Comparison of ENCODE assay signal across 9 mouse cellular contexts in genomic region chr11:54126654-54127374, GRCm38 (mm10). TPM values are rescaled to one million over a fixed set of nuclear protein-coding genes. Genes with fewer than 3 reads are reported as not detected.
A peak's percentile ranks its signal among the peaks of the same experiment; 100 is the strongest.
DNase-seq lines count a peak whose midpoint lies in the region; ATAC-seq and TF ChIP-seq lines count a peak whose summit lies in the region.
"Had no signal": no experiment of that assay in that cellular context is flagged by ENCODE, and none has a peak within 500 bp of the region (broad histone marks: within the 10 kb centered on the region; RNA-seq: fewer than 3 reads in every experiment).

No protein-coding gene starts in this region.

- H3K4me2 ChIP-seq in hindbrain, embryonic 11.5 days (replicated peaks; ENCODE audit: low read depth, low read length): no peak overlapping the region
- 0 out of 2 replicates have a peak overlapping the region, but pooled peaks have one; percentile 29 for H3K4me2 ChIP-seq in liver, postnatal 0 days (ENCODE audit: low read depth, low read length)

- no peak overlapping the region for H3K9ac ChIP-seq in hindbrain, embryonic 11.5 days (ENCODE audit: low read depth, low read length)
- no peak overlapping the region for H3K9ac ChIP-seq in liver, postnatal 0 days (replicated peaks)

- 60% methylated on average over 15 of the region's 15 CpGs for WGBS in hindbrain, embryonic 10.5 days
- WGBS in hindbrain, embryonic 11.5 days: 60% methylated on average over 15 of the region's 15 CpGs
- 24% methylated on average over 15 of the region's 15 CpGs for WGBS in liver, postnatal 0 days (ENCODE audit: insufficient replicate concordance)

- no peaks in the 10 kb centered on the region for H3K27me3 ChIP-seq in hindbrain, embryonic 10.5 days (ENCODE audit: insufficient read depth, poor library complexity, severe bottlenecking)
- H3K27me3 ChIP-seq in hindbrain, embryonic 11.5 days (ENCODE audit: control insufficient read depth, insufficient read depth, low read length): no peaks in the 10 kb centered on the region
- no peaks in the 10 kb centered on the region for H3K27me3 ChIP-seq in liver, postnatal 0 days (ENCODE audit: insufficient read depth, low read length)

- H3K27ac ChIP-seq in hindbrain, embryonic 10.5 days: peak overlapping the region; percentile 56
- no peak overlapping the region for H3K27ac ChIP-seq in hindbrain, embryonic 11.5 days (ENCODE audit: low read depth, low read length)
- no peak overlapping the region for H3K27ac ChIP-seq in liver, postnatal 0 days (ENCODE audit: low read depth)

- H3K4me1 ChIP-seq in hindbrain, embryonic 10.5 days (replicated peaks): peaks cover 8% of the 10 kb centered on the region
- H3K4me1 ChIP-seq in hindbrain, embryonic 11.5 days (replicated peaks; ENCODE audit: control insufficient read depth, insufficient read depth, low read length): no peaks in the 10 kb centered on the region
- H3K4me1 ChIP-seq in liver, postnatal 0 days (ENCODE audit: insufficient read depth): peaks cover 4% of the 10 kb centered on the region; the same call in 1 of the 2 replicates

- no peak for ATAC-seq in hindbrain, embryonic 11.5 days (ENCODE audit: low FRiP score)
- peak; percentile 49; the same call in 1 of the 2 replicates for ATAC-seq in liver, postnatal 0 days

- H3K4me3 ChIP-seq in hindbrain, embryonic 10.5 days: no peak overlapping the region
- H3K4me3 ChIP-seq in hindbrain, embryonic 11.5 days (ENCODE audit: low read depth, low read length): no peak overlapping the region
- no peak overlapping the region for H3K4me3 ChIP-seq in liver, postnatal 0 days (ENCODE audit: low read depth, low read length)

- TF ChIP-seq EP300 in liver, postnatal 0 days (IDR thresholded peaks at IDR 0.05; ENCODE audit: low read depth): no peak

- DNase-seq in hindbrain, embryonic 10.5 days (ENCODE audit: low spot score): no peak
- DNase-seq in hindbrain, embryonic 11.5 days (ENCODE audit: low spot score): no peak
- DNase-seq in brain, adult 2 months (ENCODE audit: low read depth, low spot score): peak; percentile 58
- peak; percentile 87 for DNase-seq in forelimb bud, embryonic 11.5 days (ENCODE audit: low read depth, low spot score)
- peak; percentile 24 for DNase-seq in liver, postnatal 0 days
- no peak for DNase-seq in adrenal gland, postnatal 36 days
- DNase-seq in layer of hippocampus, postnatal 10 days (ENCODE audit: low spot score in 2 of 2): no peak
- no peak for DNase-seq in kidney, adult 18-20 months

- no peak for TF ChIP-seq CTCF in liver, postnatal 0 days (IDR thresholded peaks at IDR 0.05; ENCODE audit: low read depth)

- H3K36me3 ChIP-seq in hindbrain, embryonic 10.5 days: no peaks in the 10 kb centered on the region
- no peaks in the 10 kb centered on the region for H3K36me3 ChIP-seq in hindbrain, embryonic 11.5 days (ENCODE audit: control insufficient read depth, insufficient read depth, low read length)
- H3K36me3 ChIP-seq in liver, postnatal 0 days (replicated peaks; ENCODE audit: insufficient read depth, low read length): no peaks in the 10 kb centered on the region; the same call in 1 of the 2 replicates

- H3K9me3 ChIP-seq in hindbrain, embryonic 10.5 days: no peaks in the 10 kb centered on the region
- H3K9me3 ChIP-seq in hindbrain, embryonic 11.5 days (ENCODE audit: control insufficient read depth, low read length): no peaks in the 10 kb centered on the region
- no peaks in the 10 kb centered on the region for H3K9me3 ChIP-seq in liver, postnatal 0 days (ENCODE audit: low read length)

RNA-seq across cellular contexts. Expression of gene P4ha2, which starts 26.9 kb away (rescaled TPM):
- polyA plus RNA-seq in hindbrain, embryonic 10.5 days (2016; fragmentation: Nextera tagmentation; extraction: Ambion mirVana): 22.7 and 25.0 TPM in 2 replicates
- 18.2 and 20.3 TPM in 2 replicates for polyA plus RNA-seq in hindbrain, embryonic 11.5 days (2014; fragmentation: Nextera tagmentation; extraction: Ambion mirVana)
- polyA plus RNA-seq in liver, postnatal 0 days (2015; fragmentation: Nextera tagmentation; extraction: Ambion mirVana): 2.4 and 2.7 TPM in 2 replicates
- 10 to 100 TPM; 29.2 to 41.5 TPM for total RNA-seq in adrenal gland, postnatal 36 days (2021)
- total RNA-seq in layer of hippocampus, postnatal 10 days (2021): 10 to 100 TPM; 17.2 to 19.9 TPM
- total RNA-seq: neutrophil, adult 5-6 weeks had no signal

RNA-seq across cellular contexts. Expression of gene Pdlim4, which starts 58.0 kb away (rescaled TPM):
- polyA plus RNA-seq in hindbrain, embryonic 10.5 days (2016; fragmentation: Nextera tagmentation; extraction: Ambion mirVana): 54.3 and 60.9 TPM in 2 replicates
- 46.4 and 49.3 TPM in 2 replicates for polyA plus RNA-seq in hindbrain, embryonic 11.5 days (2014; fragmentation: Nextera tagmentation; extraction: Ambion mirVana)
- polyA plus RNA-seq in liver, postnatal 0 days (2015; fragmentation: Nextera tagmentation; extraction: Ambion mirVana): 4.0 TPM in 2 replicates
- total RNA-seq in adrenal gland, postnatal 36 days (2021): 10 to 100 TPM in 1 of 2 experiments, 1 to 10 TPM in 1; 6.5 to 29.5 TPM
- total RNA-seq in layer of hippocampus, postnatal 10 days (2021): 10 to 100 TPM; 17.9 to 18.5 TPM

Comparison
In these comparisons a context has a peak if more than half of its experiments do, and no peak if none do; other contexts are left out.
1. DNase-seq: peak in brain, adult 2 months (single experiment), forelimb bud, embryonic 11.5 days (single experiment) and liver, postnatal 0 days (single experiment); none in hindbrain, embryonic 10.5 days (single experiment), hindbrain, embryonic 11.5 days (single experiment), adrenal gland, postnatal 36 days (0 of 2), layer of hippocampus, postnatal 10 days (0 of 2) and kidney, adult 18-20 months (single experiment).